In genomic region chr10:41518981-41519618, GRCm38 (mm10) we compare ENCODE assay signal across 8 mouse cellular contexts. TPM values are rescaled to one million over a fixed set of nuclear protein-coding genes. Genes with fewer than 3 reads are reported as not detected.
DNase-seq lines count a peak whose midpoint lies in the region; ATAC-seq and TF ChIP-seq lines count a peak whose summit lies in the region.

Gene Cd164, plus strand, starts transcription at chr10:41519414.

- no peak for TF ChIP-seq CTCF in midbrain, postnatal 0 days (IDR thresholded peaks at IDR 0.05)

- DNase-seq in 3T3-L1 (ENCODE audit: low read depth, low spot score), result peak; percentile 86
- DNase-seq in adrenal gland, postnatal 4 days (ENCODE audit: low spot score in 2 of 2), result peak; percentile 78 to 85
- DNase-seq in embryonic facial prominence, embryonic 14.5 days (ENCODE audit: low spot score), result peak; percentile 97
- peak; percentile 89 for DNase-seq in heart, adult 8-10 months (ENCODE audit: low spot score)
- peak; percentile 96 for DNase-seq in kidney, adult 9 months
- peak; percentile 92 for DNase-seq in limb, embryonic 14.5 days (ENCODE audit: low spot score)
- DNase-seq in midbrain, postnatal 0 days (ENCODE audit: low spot score), result peak; percentile 96
- DNase-seq in spleen, postnatal 14 days (ENCODE audit: low spot score in 2 of 2), result peak; percentile 85 to 90

- H3K36me3 ChIP-seq in embryonic facial prominence, embryonic 14.5 days (ENCODE audit: control insufficient read depth, insufficient read depth, low read length), result peaks cover 8% of the 10 kb centered on the region
- peaks cover 12% of the 10 kb centered on the region for H3K36me3 ChIP-seq in limb, embryonic 14.5 days (ENCODE audit: control insufficient read depth, insufficient read depth, low read length)
- H3K36me3 ChIP-seq in midbrain, postnatal 0 days (ENCODE audit: insufficient read depth, low read length), result no peaks in the 10 kb centered on the region

- ATAC-seq in embryonic facial prominence, embryonic 14.5 days (ENCODE audit: low read depth), result peak; percentile 93
- peak; percentile 94 for ATAC-seq in limb, embryonic 14.5 days (ENCODE audit: low FRiP score, low read depth)
- peak; percentile 93 for ATAC-seq in midbrain, postnatal 0 days (ENCODE audit: low FRiP score)

- H3K4me1 ChIP-seq in embryonic facial prominence, embryonic 14.5 days (ENCODE audit: control insufficient read depth, insufficient read depth, low read length), result peaks cover 22% of the 10 kb centered on the region
- H3K4me1 ChIP-seq in limb, embryonic 14.5 days (ENCODE audit: control insufficient read depth, insufficient read depth, low read length), result peaks cover 26% of the 10 kb centered on the region
- peaks cover 10% of the 10 kb centered on the region; the same call in 1 of the 2 replicates for H3K4me1 ChIP-seq in midbrain, postnatal 0 days (ENCODE audit: insufficient read depth, low read length)

- WGBS in embryonic facial prominence, embryonic 14.5 days, result under 1% methylated on average over 24 of the region's 69 CpGs
- WGBS in limb, embryonic 14.5 days, result 2% methylated on average over 49 of the region's 69 CpGs
- WGBS in midbrain, postnatal 0 days, result under 1% methylated on average over 56 of the region's 69 CpGs

- peak within 1 kb of the TSS; percentile 98 for H3K4me3 ChIP-seq in embryonic facial prominence, embryonic 14.5 days (ENCODE audit: low read depth, low read length)
- H3K4me3 ChIP-seq in limb, embryonic 14.5 days (replicated peaks; ENCODE audit: low read length), result peak within 1 kb of the TSS; percentile 96
- H3K4me3 ChIP-seq in midbrain, postnatal 0 days (ENCODE audit: low read depth, low read length), result peak within 1 kb of the TSS; percentile 93

- H3K4me2 ChIP-seq in embryonic facial prominence, embryonic 14.5 days (ENCODE audit: low read depth, low read length), result peak within 1 kb of the TSS; percentile 75
- H3K4me2 ChIP-seq in limb, embryonic 14.5 days (replicated peaks; ENCODE audit: low read depth, low read length, severe bottlenecking), result peak within 1 kb of the TSS; percentile 69
- peak within 1 kb of the TSS; percentile 87 for H3K4me2 ChIP-seq in midbrain, postnatal 0 days (ENCODE audit: low read depth, low read length, poor library complexity, severe bottlenecking)

- H3K9ac ChIP-seq in embryonic facial prominence, embryonic 14.5 days (ENCODE audit: low read depth, low read length), result peak within 1 kb of the TSS; percentile 94
- H3K9ac ChIP-seq in limb, embryonic 14.5 days (ENCODE audit: low read depth, low read length, severe bottlenecking), result peak within 1 kb of the TSS; percentile 93
- H3K9ac ChIP-seq in midbrain, postnatal 0 days (replicated peaks; ENCODE audit: low read length, poor library complexity, severe bottlenecking), result peak within 1 kb of the TSS; percentile 88

- no peaks in the 10 kb centered on the region for H3K9me3 ChIP-seq in embryonic facial prominence, embryonic 14.5 days (ENCODE audit: control insufficient read depth, low read length)
- H3K9me3 ChIP-seq in limb, embryonic 14.5 days (ENCODE audit: control insufficient read depth, low read length), result no peaks in the 10 kb centered on the region
- H3K9me3 ChIP-seq in midbrain, postnatal 0 days (ENCODE audit: low read length), result no peaks in the 10 kb centered on the region

- peak within 1 kb of the TSS; percentile 98 for H3K27ac ChIP-seq in embryonic facial prominence, embryonic 14.5 days (replicated peaks; ENCODE audit: low read depth, low read length)
- peak within 1 kb of the TSS; percentile 98 for H3K27ac ChIP-seq in limb, embryonic 14.5 days (replicated peaks; ENCODE audit: low read depth, low read length)
- H3K27ac ChIP-seq in midbrain, postnatal 0 days (ENCODE audit: low read depth, low read length), result peak within 1 kb of the TSS; percentile 98

- peak; percentile 92 for TF ChIP-seq POLR2A in limb, embryonic 14.5 days (IDR thresholded peaks at IDR 0.05; ENCODE audit: borderline replicate concordance, extremely low read depth, insufficient read depth, insufficient read length)

- H3K27me3 ChIP-seq in embryonic facial prominence, embryonic 14.5 days (replicated peaks; ENCODE audit: control insufficient read depth, insufficient read depth, low read length), result no peaks in the 10 kb centered on the region
- no peaks in the 10 kb centered on the region for H3K27me3 ChIP-seq in limb, embryonic 14.5 days (ENCODE audit: control insufficient read depth, insufficient read depth, low read length)
- H3K27me3 ChIP-seq in midbrain, postnatal 0 days (ENCODE audit: insufficient read depth, low read length), result no peaks in the 10 kb centered on the region

RNA-seq across cellular contexts. Expression of gene Cd164, which starts in this region (rescaled TPM):
- 100 to 1,000 TPM; 195 to 202 TPM for total RNA-seq in adrenal gland, postnatal 4 days (2021)
- 230 and 234 TPM in 2 replicates for polyA plus RNA-seq in embryonic facial prominence, embryonic 14.5 days (2014; fragmentation: Nextera tagmentation; extraction: Ambion mirVana)
- total RNA-seq in heart, adult 8-10 months (2022), result 100 to 1,000 TPM; 143 to 147 (median 145) TPM
- 160 and 192 TPM in 2 replicates for polyA plus RNA-seq in limb, embryonic 14.5 days (2012; rRNA removed)
- 200 and 209 TPM in 2 replicates for polyA plus RNA-seq in limb, embryonic 14.5 days (2014; fragmentation: Nextera tagmentation; extraction: Ambion mirVana)
- 29.3 and 31.2 TPM in 2 replicates for total RNA-seq in midbrain, postnatal 0 days (2014; rRNA removed)
- 44.5 and 48.2 TPM in 2 replicates for polyA plus RNA-seq in midbrain, postnatal 0 days (2015; fragmentation: Nextera tagmentation; extraction: Ambion mirVana)

Comparison
In these comparisons a context has a peak if more than half of its experiments do, and no peak if none do; other contexts are left out.
1. Peak in every context shown above with its lines: DNase-seq, ATAC-seq, H3K4me3 ChIP-seq and H3K27ac ChIP-seq.